ENCODE assay signal across 8 mouse cellular contexts in genomic region chrX:53058459-53059280, GRCm38 (mm10).
DNase-seq lines count a peak whose midpoint lies in the region; ATAC-seq and TF ChIP-seq lines count a peak whose summit lies in the region.

No protein-coding gene starts in this region.

- DNase-seq in lung, postnatal 36 days, result no peak
- peak; percentile 36 for DNase-seq in embryo, embryonic 10 days (ENCODE audit: low spot score)
- DNase-seq in limb, embryonic 14.5 days (ENCODE audit: low spot score), result peak; percentile 12
- DNase-seq in urinary bladder, postnatal 36 days (ENCODE audit: low spot score in 2 of 2), result no peak

- peaks cover 16% of the 10 kb centered on the region for H3K4me1 ChIP-seq in lung, embryonic 15.5 days
- 0 out of 2 replicates have a peak, but pooled peaks cover 2% of the 10 kb centered on the region for H3K4me1 ChIP-seq in heart, embryonic 16.5 days (ENCODE audit: control insufficient read depth, insufficient read depth, low read length)
- no peaks in the 10 kb centered on the region; the same call in 1 of the 2 replicates for H3K4me1 ChIP-seq in limb, embryonic 14.5 days (ENCODE audit: control insufficient read depth, insufficient read depth, low read length)
- no peaks in the 10 kb centered on the region for H3K4me1 ChIP-seq in neural tube, embryonic 14.5 days (ENCODE audit: control insufficient read depth, insufficient read depth, low read length)

- no peak for ATAC-seq in lung, embryonic 15.5 days (ENCODE audit: borderline replicate concordance, extremely low read depth, low FRiP score, low TSS enrichment)
- no peak for ATAC-seq in heart, embryonic 16.5 days (replicated peaks; ENCODE audit: extremely low read depth, insufficient read depth, low FRiP score)
- no peak for ATAC-seq in limb, embryonic 14.5 days (ENCODE audit: low FRiP score, low read depth)
- ATAC-seq in neural tube, embryonic 14.5 days (ENCODE audit: low read depth), result no peak
- no peak for ATAC-seq in cerebellum, adult (ENCODE audit: insufficient number of reproducible peaks, low FRiP score, low TSS enrichment)

- peak overlapping the region; percentile 31 for H3K4me3 ChIP-seq in lung, embryonic 15.5 days
- H3K4me3 ChIP-seq in heart, embryonic 16.5 days (ENCODE audit: low read length), result peak overlapping the region; percentile 39
- H3K4me3 ChIP-seq in limb, embryonic 14.5 days (replicated peaks; ENCODE audit: low read length), result peak overlapping the region; percentile 61
- H3K4me3 ChIP-seq in neural tube, embryonic 14.5 days (ENCODE audit: low read depth, low read length), result peak overlapping the region; percentile 4; the same call in 1 of the 2 replicates

- 14% methylated on average over 33 of the region's 33 CpGs for WGBS in lung, embryonic 15.5 days
- WGBS in heart, embryonic 16.5 days, result 10% methylated on average over 33 of the region's 33 CpGs
- WGBS in limb, embryonic 14.5 days, result 18% methylated on average over 33 of the region's 33 CpGs
- WGBS in neural tube, embryonic 14.5 days, result 17% methylated on average over 33 of the region's 33 CpGs

- no peaks in the 10 kb centered on the region for H3K36me3 ChIP-seq in lung, embryonic 15.5 days
- H3K36me3 ChIP-seq in heart, embryonic 16.5 days (ENCODE audit: control insufficient read depth, insufficient read depth), result 0 out of 2 replicates have a peak, but pooled peaks cover 4% of the 10 kb centered on the region
- H3K36me3 ChIP-seq in limb, embryonic 14.5 days (ENCODE audit: control insufficient read depth, insufficient read depth, low read length), result peaks cover 12% of the 10 kb centered on the region
- no peaks in the 10 kb centered on the region for H3K36me3 ChIP-seq in neural tube, embryonic 14.5 days (ENCODE audit: control insufficient read depth, insufficient read depth, low read length)

- peak overlapping the region; percentile 54 for H3K9ac ChIP-seq in lung, embryonic 15.5 days
- H3K9ac ChIP-seq in heart, embryonic 16.5 days (ENCODE audit: low read length), result peak overlapping the region; percentile 70
- H3K9ac ChIP-seq in limb, embryonic 14.5 days (ENCODE audit: low read depth, low read length, severe bottlenecking), result peak overlapping the region; percentile 55
- H3K9ac ChIP-seq in neural tube, embryonic 14.5 days (replicated peaks; ENCODE audit: low read depth, low read length), result no peak overlapping the region

- H3K27me3 ChIP-seq in lung, embryonic 15.5 days, result no peaks in the 10 kb centered on the region
- H3K27me3 ChIP-seq in heart, embryonic 16.5 days (ENCODE audit: control insufficient read depth, insufficient read depth, low read length), result no peaks in the 10 kb centered on the region
- no peaks in the 10 kb centered on the region for H3K27me3 ChIP-seq in limb, embryonic 14.5 days (ENCODE audit: control insufficient read depth, insufficient read depth, low read length)
- no peaks in the 10 kb centered on the region; the same call in 1 of the 2 replicates for H3K27me3 ChIP-seq in neural tube, embryonic 14.5 days (ENCODE audit: control insufficient read depth, insufficient read depth, low read length)

- no peak for TF ChIP-seq POLR2A in limb, embryonic 14.5 days (IDR thresholded peaks at IDR 0.05; ENCODE audit: borderline replicate concordance, extremely low read depth, insufficient read depth, insufficient read length)

- H3K4me2 ChIP-seq in lung, embryonic 15.5 days, result peak overlapping the region; percentile 59
- peak overlapping the region; percentile 73 for H3K4me2 ChIP-seq in heart, embryonic 16.5 days (ENCODE audit: low read depth, low read length)
- H3K4me2 ChIP-seq in limb, embryonic 14.5 days (replicated peaks; ENCODE audit: low read depth, low read length, severe bottlenecking), result peak overlapping the region; percentile 55
- H3K4me2 ChIP-seq in neural tube, embryonic 14.5 days (ENCODE audit: low read depth, low read length), result peak overlapping the region; percentile 26; the same call in 1 of the 2 replicates

- no peaks in the 10 kb centered on the region for H3K9me3 ChIP-seq in lung, embryonic 15.5 days
- no peaks in the 10 kb centered on the region for H3K9me3 ChIP-seq in heart, embryonic 16.5 days (replicated peaks; ENCODE audit: control insufficient read depth, low read length)
- no peaks in the 10 kb centered on the region for H3K9me3 ChIP-seq in limb, embryonic 14.5 days (ENCODE audit: control insufficient read depth, low read length)
- no peaks in the 10 kb centered on the region for H3K9me3 ChIP-seq in neural tube, embryonic 14.5 days (ENCODE audit: control insufficient read depth, low read length)

- H3K27ac ChIP-seq in lung, embryonic 15.5 days, result peak overlapping the region; percentile 95
- peak overlapping the region; percentile 98 for H3K27ac ChIP-seq in heart, embryonic 16.5 days (ENCODE audit: low read length)
- H3K27ac ChIP-seq in limb, embryonic 14.5 days (replicated peaks; ENCODE audit: low read depth, low read length), result peak overlapping the region; percentile 95
- no peak overlapping the region for H3K27ac ChIP-seq in neural tube, embryonic 14.5 days (ENCODE audit: low read depth, low read length)

Comparison
In these comparisons a context has a peak if more than half of its experiments do, and no peak if none do; other contexts are left out.
1. H3K4me3 ChIP-seq: peak in every context shown above with its lines; median percentile 61 in limb, embryonic 14.5 days; 39 in heart, embryonic 16.5 days; 31 in lung, embryonic 15.5 days; 4 in neural tube, embryonic 14.5 days.
2. DNase-seq: peak in embryo, embryonic 10 days (single experiment) and limb, embryonic 14.5 days (single experiment); none in lung, postnatal 36 days (single experiment) and urinary bladder, postnatal 36 days (0 of 2).
3. Peak in every context shown above with its lines, with median percentiles within 50 percentile points of each other: H3K4me2 ChIP-seq.